Mouse (Mus musculus) embryonic facial prominence, embryonic 10.5 days (tissue): ENCODE measurements around the gene Olfr600. TPM values are rescaled to one million over a fixed set of nuclear protein-coding genes. Genes with fewer than 3 reads are reported as not detected.
"Not testable (repeated sequence)": the region's sequence is repeated elsewhere in the genome, so short reads cannot be mapped to it uniquely, and the experiment has no call there.

Experiments used
- DNase-seq: peaks from one replicate; pipeline ENCODE4 v3.0.0-alpha.2; 2017; ENCODE audit warnings: low spot score
- H3K27ac ChIP-seq: fragments of 300-500 bp; sonication (generic); replicated peaks from 2 replicates; pipeline ENCODE4 v1.5.1; 2016; ENCODE audit warnings: mild to moderate bottlenecking
- H3K27me3 ChIP-seq: fragments of 300-500 bp; sonication (generic); replicated peaks from 2 replicates; pipeline ENCODE4 v1.6.1; 2016; ENCODE audit warnings: low read depth, mild to moderate bottlenecking; ENCODE audit not compliant: poor library complexity, severe bottlenecking
- H3K36me3 ChIP-seq: fragments of 300-500 bp; sonication (generic); replicated peaks from 2 replicates; pipeline ENCODE4 v1.6.1; 2016; ENCODE audit warnings: mild to moderate bottlenecking, moderate library complexity
- H3K4me1 ChIP-seq: fragments of 300-500 bp; sonication (generic); 2 replicates; pipeline ENCODE4 v1.6.1; 2016
- H3K4me3 ChIP-seq: fragments of 300-500 bp; sonication (generic); 2 replicates; pipeline ENCODE4 v1.5.1; 2016; ENCODE audit warnings: mild to moderate bottlenecking, moderate library complexity
- H3K9me3 ChIP-seq: fragments of 300-500 bp; sonication (generic); 2 replicates; pipeline ENCODE4 v1.6.1; 2016; ENCODE audit warnings: mild to moderate bottlenecking
- WGBS: fragments of 180-500 bp; shearing (Covaris S2); methylation state at CpG from one replicate; pipeline ENCODE4 v1.1.7; 2016; 5-methylcytosine and 5-hydroxymethylcytosine counted together
- polyA plus RNA-seq: library from polyadenylated mRNA; unstranded; fragments of >200 nt; fragmentation: Nextera tagmentation; extraction: Ambion mirVana; gene quantifications from 2 replicates; pipeline ENCODE4 v1.2.1, GENCODE M21; 2016

The Olfr600 gene
- polyA plus RNA-seq: not detected in 2 replicates

DNA sequence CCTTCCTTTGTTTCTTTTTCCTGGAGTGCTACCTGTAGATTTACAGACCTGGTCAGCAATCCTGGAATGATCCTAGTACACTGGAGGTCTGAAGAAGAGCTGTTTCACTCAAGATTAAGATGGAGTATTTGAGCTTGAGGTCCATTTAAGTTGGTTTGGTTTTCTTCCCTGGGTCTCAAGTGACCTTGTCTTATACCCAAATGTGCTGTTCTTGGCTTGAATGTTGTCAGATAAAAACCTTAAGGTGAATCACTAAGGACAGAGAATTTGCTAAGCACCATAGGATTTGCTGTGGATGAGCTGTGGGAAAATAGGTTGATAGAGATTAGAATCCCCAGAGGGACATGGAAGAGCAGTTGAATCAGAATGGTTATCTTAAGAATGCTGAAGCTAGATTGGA is at the start of gene Olfr600:
Gene Olfr600, minus strand, starts transcription at position 101 of the 400 bp plus-strand sequence.
- DNase-seq: no peak
- Histone ChIP-seq H3K9me3 (no peaks in the 10 kb centered on the region), H3K27me3 (no peaks in the 10 kb centered on the region), H3K4me3 (no peak within 1 kb of the TSS), H3K27ac (no peak within 1 kb of the TSS), H3K36me3 (no peaks in the 10 kb centered on the region), H3K4me1 (no peaks in the 10 kb centered on the region)

DNA sequence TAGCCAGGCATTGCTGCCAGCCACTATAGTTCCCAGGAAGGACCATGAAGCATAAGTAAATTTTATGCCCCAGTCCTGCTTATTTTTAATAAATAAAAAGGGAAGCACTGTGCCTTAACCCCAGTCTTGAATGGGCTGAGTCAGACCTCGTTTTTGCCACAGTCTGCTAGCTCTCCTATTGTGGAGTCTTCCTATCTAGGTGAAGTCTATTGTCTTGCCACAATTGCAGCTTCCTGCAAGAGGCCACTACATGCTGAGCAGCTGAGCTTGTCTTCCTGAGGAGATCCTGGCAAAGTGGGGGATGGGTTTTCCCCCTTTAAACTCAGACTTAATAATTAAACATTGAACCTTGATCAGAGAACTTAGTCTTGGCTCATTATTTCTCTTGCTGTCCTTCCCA is 49.5 kb upstream of the Olfr600 start:
- no peaks in the 10 kb centered on the region for H3K36me3 ChIP-seq
- H3K27me3 ChIP-seq: no peaks in the 10 kb centered on the region
- H3K4me3 ChIP-seq: no peak overlapping the region
- DNase-seq: no peak
- 5% methylated on average over 1 of the region's 1 CpGs for WGBS
- no peaks in the 10 kb centered on the region for H3K4me1 ChIP-seq
- no peaks in the 10 kb centered on the region for H3K9me3 ChIP-seq
- H3K27ac ChIP-seq: no peak overlapping the region

DNA sequence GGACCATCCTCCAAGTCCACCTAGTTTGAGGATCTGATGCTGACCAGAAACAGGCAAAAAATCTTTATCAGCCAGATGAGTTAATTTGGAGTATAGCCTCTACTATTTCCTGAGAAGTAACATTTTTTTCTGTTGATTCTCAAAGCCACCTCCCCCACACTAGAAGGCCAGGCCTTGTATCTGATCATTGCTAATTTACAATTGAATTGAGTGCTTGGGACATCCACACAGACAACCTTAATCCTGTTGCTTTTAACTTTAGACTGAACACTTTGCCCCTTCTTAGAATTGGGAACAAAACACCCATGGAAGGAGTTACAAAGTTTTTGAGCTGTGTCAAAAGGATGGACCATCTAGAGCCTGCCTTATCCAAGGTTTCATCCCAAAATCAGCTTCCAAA is 48.3 kb upstream of the Olfr600 start:
- no peaks in the 10 kb centered on the region for H3K36me3 ChIP-seq
- no peaks in the 10 kb centered on the region for H3K9me3 ChIP-seq
- H3K4me3 ChIP-seq: no peak overlapping the region
- H3K4me1 ChIP-seq: no peaks in the 10 kb centered on the region
- no peaks in the 10 kb centered on the region for H3K27me3 ChIP-seq
- DNase-seq: no peak
- no peak overlapping the region for H3K27ac ChIP-seq

DNA sequence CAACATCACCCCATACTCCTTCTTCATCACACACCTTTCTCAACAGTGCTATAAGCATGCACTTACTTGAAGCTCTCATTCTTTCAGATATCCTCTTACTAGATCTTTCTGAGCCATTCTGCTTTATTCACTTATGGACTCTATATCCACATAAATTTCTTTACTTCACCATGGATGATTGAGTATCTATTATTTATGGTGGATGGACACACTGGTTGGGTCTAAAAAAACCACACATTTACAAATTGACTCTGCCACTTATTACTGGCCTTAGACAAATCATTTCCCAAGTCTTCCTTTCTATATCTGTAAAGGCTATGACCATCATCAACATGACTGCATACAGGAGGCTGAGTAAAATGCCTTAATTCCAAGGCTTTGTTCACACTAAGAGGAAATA is 36.6 kb upstream of the Olfr600 start, which contains the start of gene Olfr603:
Gene Olfr603, minus strand, starts transcription at position 101 of the 400 bp plus-strand sequence.
- no peaks in the 10 kb centered on the region for H3K36me3 ChIP-seq
- no peak within 1 kb of the TSS for H3K27ac ChIP-seq
- no peaks in the 10 kb centered on the region for H3K9me3 ChIP-seq
- no peaks in the 10 kb centered on the region for H3K4me1 ChIP-seq
- no peak within 1 kb of the TSS for H3K4me3 ChIP-seq
- no peaks in the 10 kb centered on the region for H3K27me3 ChIP-seq
- DNase-seq: no peak

DNA sequence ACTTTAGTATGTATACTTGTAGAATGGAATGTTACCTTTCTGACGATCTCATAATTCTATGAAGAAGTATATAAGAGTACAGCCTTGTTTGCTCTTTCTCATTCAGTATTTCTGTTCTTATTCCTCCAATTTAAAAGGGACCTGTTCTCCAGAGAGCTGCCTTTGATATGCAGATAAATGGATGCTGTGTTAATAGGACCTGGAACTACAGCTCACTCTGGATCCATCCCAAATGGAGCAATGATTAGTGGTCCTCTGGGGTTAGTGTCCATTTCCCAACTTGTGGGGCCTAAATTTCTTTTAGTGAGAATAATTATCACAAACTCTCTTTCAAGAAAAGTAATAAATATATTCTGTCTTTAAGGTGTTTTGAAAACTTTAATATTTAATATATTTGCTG is 13.1 kb upstream of the Olfr600 start, which contains the start of gene Olfr601:
Gene Olfr601, minus strand, starts transcription at position 101 of the 400 bp plus-strand sequence.
- Histone ChIP-seq H3K27ac (no peak within 1 kb of the TSS), H3K36me3 (no peaks in the 10 kb centered on the region), H3K27me3 (no peaks in the 10 kb centered on the region), H3K4me1 (no peaks in the 10 kb centered on the region), H3K9me3 (no peaks in the 10 kb centered on the region), H3K4me3 (no peak within 1 kb of the TSS)
- 88% methylated on average over 1 of the region's 1 CpGs for WGBS
- no peak for DNase-seq

DNA sequence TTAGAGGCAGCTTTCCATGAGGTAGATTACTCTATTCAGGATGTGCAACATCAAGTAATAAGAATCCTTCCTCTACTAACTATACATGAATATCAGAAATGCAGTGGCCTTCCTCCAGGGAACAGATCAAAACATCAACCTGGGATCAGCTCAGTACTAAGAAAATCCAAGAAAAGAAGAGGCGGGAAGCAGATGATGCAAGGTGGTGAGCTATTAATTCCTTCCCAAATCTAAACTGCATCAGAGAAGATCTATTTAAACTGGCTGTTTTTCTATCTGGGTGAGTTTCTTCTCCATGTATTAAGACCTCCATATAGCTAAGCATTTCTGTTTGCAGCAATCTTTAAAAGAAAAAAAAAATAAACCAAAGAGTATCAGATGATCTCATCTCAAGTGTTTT is 13.9 kb downstream of the Olfr600 start, which contains the start of gene Olfr599:
Gene Olfr599, plus strand, starts transcription at position 301 of the 400 bp plus-strand sequence.
- Histone ChIP-seq H3K27ac (no peak within 1 kb of the TSS), H3K27me3 (no peaks in the 10 kb centered on the region), H3K4me1 (no peaks in the 10 kb centered on the region), H3K4me3 (no peak within 1 kb of the TSS), H3K36me3 (no peaks in the 10 kb centered on the region), H3K9me3 (no peaks in the 10 kb centered on the region)
- DNase-seq: no peak
- WGBS: 83% methylated on average over 1 of the region's 1 CpGs

DNA sequence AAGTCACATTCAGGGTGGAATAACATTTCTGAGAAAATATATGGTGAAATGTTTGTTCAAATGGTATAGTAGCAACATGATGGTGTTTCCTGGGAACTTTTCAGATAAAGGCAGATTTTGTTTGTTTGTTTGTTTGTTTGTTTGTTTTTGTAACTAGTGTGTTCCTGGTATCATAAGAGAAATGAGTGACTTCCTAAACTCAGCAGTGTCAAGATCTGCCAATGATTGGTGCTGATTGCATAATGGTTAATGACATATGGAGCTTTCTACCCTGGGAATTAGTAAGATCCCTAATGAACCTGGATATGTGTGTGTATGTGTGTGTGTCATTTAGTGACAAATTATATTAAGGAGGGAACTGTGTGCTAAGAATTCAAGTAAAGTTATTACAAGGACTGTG is 26.2 kb downstream of the Olfr600 start, which contains the start of gene Olfr598:
Gene Olfr598, plus strand, starts transcription at position 301 of the 400 bp plus-strand sequence.
- H3K27me3 ChIP-seq: no peaks in the 10 kb centered on the region
- H3K4me3 ChIP-seq: no peak within 1 kb of the TSS
- no peaks in the 10 kb centered on the region for H3K9me3 ChIP-seq
- H3K27ac ChIP-seq: no peak within 1 kb of the TSS
- H3K4me1 ChIP-seq: no peaks in the 10 kb centered on the region
- DNase-seq: no peak
- H3K36me3 ChIP-seq: no peaks in the 10 kb centered on the region

DNA sequence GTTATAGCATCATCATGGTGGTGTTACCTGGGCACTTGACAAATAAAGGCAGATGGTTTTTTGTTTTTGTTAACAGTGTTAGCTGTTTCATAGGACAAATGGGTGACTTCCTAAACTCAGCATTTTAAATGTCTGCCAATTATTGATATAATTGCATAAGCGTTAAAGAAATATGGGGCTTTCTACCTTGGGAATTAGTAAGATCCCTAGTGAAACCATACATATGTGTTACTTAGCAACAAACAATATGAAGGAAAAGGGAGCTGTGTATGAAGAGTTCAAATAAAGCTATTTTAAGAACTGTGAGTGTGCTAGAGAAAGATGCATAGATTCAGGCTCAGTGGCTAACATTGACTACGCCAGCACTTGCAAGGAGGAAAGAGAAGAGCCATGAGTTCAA is 33.5 kb downstream of the Olfr600 start, which contains the start of gene Olfr597:
Gene Olfr597, plus strand, starts transcription at position 301 of the 400 bp plus-strand sequence.
- H3K27ac ChIP-seq, H3K4me1 ChIP-seq, H3K4me3 ChIP-seq, H3K36me3 ChIP-seq, H3K9me3 ChIP-seq, DNase-seq, H3K27me3 ChIP-seq: not testable (repeated sequence)
- WGBS: 91% methylated on average over 2 of the region's 2 CpGs

DNA sequence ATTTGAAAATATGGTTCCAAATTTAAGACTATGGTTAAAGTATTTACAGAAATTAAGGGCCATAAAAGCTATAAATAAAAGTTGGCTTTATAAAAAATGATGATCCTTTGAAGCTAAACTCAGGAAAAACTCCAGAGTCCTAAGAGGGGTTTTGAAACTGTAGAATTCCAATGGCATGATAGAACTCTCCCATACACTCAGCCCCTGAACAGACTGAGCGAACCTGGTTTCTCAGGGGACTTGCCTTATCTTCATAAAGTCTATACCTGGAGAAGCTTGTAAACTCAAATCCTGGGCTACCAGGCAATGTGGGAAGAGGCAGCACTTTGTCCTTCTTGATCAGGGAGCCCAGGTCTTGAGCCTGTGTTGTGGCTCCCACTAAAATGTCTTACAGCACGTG is 44.1 kb downstream of the Olfr600 start, which contains the start of gene Olfr596:
Gene Olfr596, plus strand, starts transcription at position 301 of the 400 bp plus-strand sequence.
- DNase-seq, H3K4me3 ChIP-seq, H3K36me3 ChIP-seq, H3K27ac ChIP-seq, H3K27me3 ChIP-seq, H3K4me1 ChIP-seq, H3K9me3 ChIP-seq: not testable (repeated sequence)
- 92% methylated on average over 2 of the region's 2 CpGs for WGBS

Other genes with a start within 250 kb of the Olfr600 start
- not detected in 2 replicates for gene Olfr586, start 224.0 kb downstream of the Olfr600 start, polyA plus RNA-seq
- not detected in 2 replicates for gene Olfr588-ps1, start 208.8 kb downstream of the Olfr600 start, polyA plus RNA-seq
- not detected in 2 replicates for gene Olfr589, start 193.3 kb downstream of the Olfr600 start, polyA plus RNA-seq
- not detected in 2 replicates for gene Olfr591, start 171.3 kb downstream of the Olfr600 start, polyA plus RNA-seq
- not detected in 2 replicates for gene Olfr592, start 164.9 kb downstream of the Olfr600 start, polyA plus RNA-seq
- not detected in 2 replicates for gene Olfr593, start 137.8 kb downstream of the Olfr600 start, polyA plus RNA-seq
- not detected in 2 replicates for gene Olfr594, start 132.7 kb downstream of the Olfr600 start, polyA plus RNA-seq
- gene Usp17ld, start 97.2 kb downstream of the Olfr600 start, polyA plus RNA-seq: not detected in 2 replicates
- gene Olfr596, start 44.0 kb downstream of the Olfr600 start, polyA plus RNA-seq: not detected in 2 replicates
- gene Olfr597, start 33.4 kb downstream of the Olfr600 start, polyA plus RNA-seq: not detected in 2 replicates
- gene Olfr598, start 26.1 kb downstream of the Olfr600 start, polyA plus RNA-seq: not detected in 2 replicates
- not detected in 2 replicates for gene Olfr599, start 13.8 kb downstream of the Olfr600 start, polyA plus RNA-seq
- gene Olfr601, start 13.0 kb upstream of the Olfr600 start, polyA plus RNA-seq: not detected in 2 replicates
- not detected in 2 replicates for gene Olfr603, start 36.5 kb upstream of the Olfr600 start, polyA plus RNA-seq
- not detected in 2 replicates for gene Usp17lc, start 65.4 kb upstream of the Olfr600 start, polyA plus RNA-seq
- not detected in 2 replicates for gene Olfr605, start 95.8 kb upstream of the Olfr600 start, polyA plus RNA-seq
- not detected in 2 replicates for gene Olfr606, start 99.4 kb upstream of the Olfr600 start, polyA plus RNA-seq
- gene Olfr607, start 114.5 kb upstream of the Olfr600 start, polyA plus RNA-seq: not detected in 2 replicates
- gene Olfr608, start 120.2 kb upstream of the Olfr600 start, polyA plus RNA-seq: not detected in 2 replicates
- gene Olfr609, start 148.4 kb upstream of the Olfr600 start, polyA plus RNA-seq: not detected in 2 replicates
- not detected in 2 replicates for gene Olfr610, start 162.5 kb upstream of the Olfr600 start, polyA plus RNA-seq
- gene Olfr611, start 171.2 kb upstream of the Olfr600 start, polyA plus RNA-seq: not detected in 2 replicates
- gene Olfr612, start 193.0 kb upstream of the Olfr600 start, polyA plus RNA-seq: not detected in 2 replicates
- gene Olfr613, start 198.4 kb upstream of the Olfr600 start, polyA plus RNA-seq: not detected in 2 replicates
- not detected in 2 replicates for gene Olfr615, start 206.4 kb upstream of the Olfr600 start, polyA plus RNA-seq
- not detected in 2 replicates for gene Olfr616, start 219.5 kb upstream of the Olfr600 start, polyA plus RNA-seq
- not detected in 2 replicates for gene Olfr617, start 223.4 kb upstream of the Olfr600 start, polyA plus RNA-seq
- gene Olfr618, start 240.4 kb upstream of the Olfr600 start, polyA plus RNA-seq: not detected in 2 replicates